Comparison of ENCODE assay signal across 20 mouse cellular contexts in the genomic region with DNA sequence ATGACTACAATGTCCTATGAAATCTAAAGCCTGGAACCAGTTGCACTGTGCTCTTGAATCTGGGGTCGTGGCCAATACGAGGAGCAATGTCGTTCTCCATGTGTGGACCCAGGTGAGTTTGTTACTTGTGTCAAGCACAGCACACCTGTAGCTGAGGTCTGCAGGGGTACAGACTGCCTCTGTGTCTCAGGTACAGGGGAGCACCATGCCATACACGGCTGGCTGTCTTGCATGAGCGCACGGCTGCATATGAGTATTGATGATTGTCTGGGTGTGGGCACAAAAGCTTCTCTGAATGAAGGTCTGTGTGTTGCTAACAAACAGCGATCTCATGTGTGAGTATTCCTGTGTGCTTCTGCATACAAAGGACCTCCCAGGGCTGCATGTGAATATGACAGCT. TPM values are rescaled to one million over a fixed set of nuclear protein-coding genes. Genes with fewer than 3 reads are reported as not detected.
DNase-seq lines count a peak whose midpoint lies in the region; ATAC-seq and TF ChIP-seq lines count a peak whose summit lies in the region.
"Had no signal": no experiment of that assay in that cellular context is flagged by ENCODE, and none has a peak within 500 bp of the region (broad histone marks: within the 10 kb centered on the region; RNA-seq: fewer than 3 reads in every experiment).

No protein-coding gene starts in this region.

- no peaks in the 10 kb centered on the region for H3K9me3 ChIP-seq in liver, postnatal 0 days (ENCODE audit: low read length)
- H3K9me3 ChIP-seq in forebrain, postnatal 0 days (ENCODE audit: low read length) = no peaks in the 10 kb centered on the region
- no peaks in the 10 kb centered on the region for H3K9me3 ChIP-seq in midbrain, embryonic 10.5 days (replicated peaks)
- no peaks in the 10 kb centered on the region for H3K9me3 ChIP-seq in neural tube, embryonic 12.5 days

- TF ChIP-seq CTCF in liver, postnatal 0 days (IDR thresholded peaks at IDR 0.05; ENCODE audit: low read depth) = no peak
- TF ChIP-seq CTCF in forebrain, postnatal 0 days (IDR thresholded peaks at IDR 0.05; ENCODE audit: low read depth) = no peak

- peak; percentile 8 for DNase-seq in liver, postnatal 0 days
- DNase-seq in liver = no peak
- peak; percentile 65 for DNase-seq in forebrain, postnatal 0 days
- no peak for DNase-seq in midbrain, embryonic 10.5 days (ENCODE audit: low spot score)
- DNase-seq in cerebellum, adult 9-10 months = no peak
- DNase-seq in cerebellum, postnatal 10 days = no peak
- DNase-seq: cerebellum, postnatal 14 days; gastrocnemius, postnatal 14 days; heart, postnatal 14 days; kidney, postnatal 10 days; left cerebral cortex, postnatal 4 days; lung, embryonic 14.5 days; thymus, postnatal 25 days had no signal

- no peak overlapping the region for H3K27ac ChIP-seq in liver, postnatal 0 days (ENCODE audit: low read depth)
- peak overlapping the region; percentile 82 for H3K27ac ChIP-seq in forebrain, postnatal 0 days (ENCODE audit: low read depth, low read length)
- 0 out of 2 replicates have a peak overlapping the region, but pooled peaks have one; percentile 33 for H3K27ac ChIP-seq in midbrain, embryonic 10.5 days (replicated peaks)
- H3K27ac ChIP-seq in neural tube, embryonic 12.5 days = no peak overlapping the region; the same call in 1 of the 2 replicates
- H3K27ac ChIP-seq: layer of hippocampus, adult 2 months; stomach, postnatal 0 days had no signal

- H3K4me3 ChIP-seq in liver, postnatal 0 days (ENCODE audit: low read depth, low read length) = no peak overlapping the region
- H3K4me3 ChIP-seq in forebrain, postnatal 0 days (ENCODE audit: low read depth, low read length) = no peak overlapping the region
- H3K4me3 ChIP-seq in midbrain, embryonic 10.5 days = no peak overlapping the region
- H3K4me3 ChIP-seq in neural tube, embryonic 12.5 days = no peak overlapping the region
- H3K4me3 ChIP-seq: layer of hippocampus, adult 2 months; myocyte had no signal

- WGBS in liver, postnatal 0 days (ENCODE audit: insufficient replicate concordance) = 81% methylated on average over 7 of the region's 7 CpGs
- 64% methylated on average over 7 of the region's 7 CpGs for WGBS in forebrain, postnatal 0 days
- 88% methylated on average over 7 of the region's 7 CpGs for WGBS in midbrain, embryonic 10.5 days
- 80% methylated on average over 7 of the region's 7 CpGs for WGBS in neural tube, embryonic 12.5 days

- no peak overlapping the region for H3K4me2 ChIP-seq in liver, postnatal 0 days (ENCODE audit: low read depth, low read length)
- H3K4me2 ChIP-seq in forebrain, postnatal 0 days (ENCODE audit: low read depth) = no peak overlapping the region
- no peak overlapping the region for H3K4me2 ChIP-seq in neural tube, embryonic 12.5 days (replicated peaks)
- H3K4me2 ChIP-seq: heart, embryonic 11.5 days; liver, embryonic 11.5 days; lung, embryonic 14.5 days had no signal

- H3K27me3 ChIP-seq in liver, postnatal 0 days (ENCODE audit: insufficient read depth, low read length) = no peaks in the 10 kb centered on the region
- H3K27me3 ChIP-seq in forebrain, postnatal 0 days (ENCODE audit: insufficient read depth, low read length) = no peaks in the 10 kb centered on the region
- peaks cover 22% of the 10 kb centered on the region for H3K27me3 ChIP-seq in midbrain, embryonic 10.5 days (ENCODE audit: low read depth, poor library complexity, severe bottlenecking)
- no peaks in the 10 kb centered on the region for H3K27me3 ChIP-seq in neural tube, embryonic 12.5 days (replicated peaks)

- no peak overlapping the region for H3K9ac ChIP-seq in liver, postnatal 0 days (replicated peaks)
- H3K9ac ChIP-seq in forebrain, postnatal 0 days = no peak overlapping the region
- H3K9ac ChIP-seq in neural tube, embryonic 12.5 days = no peak overlapping the region
- H3K9ac ChIP-seq: lung, embryonic 14.5 days had no signal

- no peak for ATAC-seq in liver, postnatal 0 days
- ATAC-seq in forebrain, postnatal 0 days = no peak; the same call in 1 of the 2 replicates
- ATAC-seq in neural tube, embryonic 12.5 days (ENCODE audit: low FRiP score, low read depth) = peak; percentile 41; the same call in 1 of the 2 replicates
- ATAC-seq: intestine, postnatal 0 days had no signal

- H3K36me3 ChIP-seq in liver, postnatal 0 days (replicated peaks; ENCODE audit: insufficient read depth, low read length) = no peaks in the 10 kb centered on the region
- H3K36me3 ChIP-seq in forebrain, postnatal 0 days (ENCODE audit: insufficient read depth) = no peaks in the 10 kb centered on the region
- no peaks in the 10 kb centered on the region for H3K36me3 ChIP-seq in midbrain, embryonic 10.5 days
- H3K36me3 ChIP-seq in neural tube, embryonic 12.5 days = no peaks in the 10 kb centered on the region

- no peaks in the 10 kb centered on the region for H3K4me1 ChIP-seq in liver, postnatal 0 days (ENCODE audit: insufficient read depth)
- peaks cover 12% of the 10 kb centered on the region; the same call in 1 of the 2 replicates for H3K4me1 ChIP-seq in forebrain, postnatal 0 days (ENCODE audit: insufficient read depth)
- peaks cover 18% of the 10 kb centered on the region for H3K4me1 ChIP-seq in midbrain, embryonic 10.5 days
- peaks cover 13% of the 10 kb centered on the region; the same call in 1 of the 2 replicates for H3K4me1 ChIP-seq in neural tube, embryonic 12.5 days

- no peak for TF ChIP-seq EP300 in liver, postnatal 0 days (IDR thresholded peaks at IDR 0.05; ENCODE audit: low read depth)

RNA-seq across cellular contexts. Expression of gene Foxo6, which starts 44.8 kb away (rescaled TPM):
- not detected in 2 replicates for polyA plus RNA-seq in liver, postnatal 0 days (2015; fragmentation: Nextera tagmentation; extraction: Ambion mirVana)
- 40.8 and 44.0 TPM in 2 replicates for total RNA-seq in forebrain, postnatal 0 days (2014; rRNA removed)
- 3.5 and 3.6 TPM in 2 replicates for polyA plus RNA-seq in forebrain, postnatal 0 days (2015; fragmentation: Nextera tagmentation; extraction: Ambion mirVana)
- 0.07 TPM in 2 replicates for polyA plus RNA-seq in midbrain, embryonic 10.5 days (2016; fragmentation: Nextera tagmentation; extraction: Ambion mirVana)
- polyA plus RNA-seq in neural tube, embryonic 12.5 days (2016; fragmentation: Nextera tagmentation; extraction: Ambion mirVana) = 0.86 and 1.2 TPM in 2 replicates

Comparison
In these comparisons a context has a peak if more than half of its experiments do, and no peak if none do; other contexts are left out.
1. DNase-seq: peak in liver, postnatal 0 days (single experiment) and forebrain, postnatal 0 days (single experiment); none in liver (single experiment), midbrain, embryonic 10.5 days (single experiment), cerebellum, adult 9-10 months (single experiment) and cerebellum, postnatal 10 days (0 of 2).
2. H3K27ac ChIP-seq: peak in forebrain, postnatal 0 days (single experiment) and midbrain, embryonic 10.5 days (single experiment); none in liver, postnatal 0 days (single experiment) and neural tube, embryonic 12.5 days (single experiment).